Mouse (Mus musculus) E14TG2a.4 (cell line): ENCODE measurements around the gene Ifitm5.

Experiments
- CTCF ChIP-seq: conservative IDR thresholded peaks from 2 replicates; pipeline ENCODE4 v1.5.1; 2014; ENCODE audit warnings: low read length
- NANOG ChIP-seq: IDR thresholded peaks from 2 replicates; pipeline ENCODE4 v1.6.1; 2014; ENCODE audit warnings: borderline replicate concordance, low read length, mixed read lengths
- POU5F1 ChIP-seq: IDR thresholded peaks from 2 replicates; pipeline ENCODE4 v1.6.1; 2014; ENCODE audit warnings: low read length, borderline replicate concordance

DNA sequence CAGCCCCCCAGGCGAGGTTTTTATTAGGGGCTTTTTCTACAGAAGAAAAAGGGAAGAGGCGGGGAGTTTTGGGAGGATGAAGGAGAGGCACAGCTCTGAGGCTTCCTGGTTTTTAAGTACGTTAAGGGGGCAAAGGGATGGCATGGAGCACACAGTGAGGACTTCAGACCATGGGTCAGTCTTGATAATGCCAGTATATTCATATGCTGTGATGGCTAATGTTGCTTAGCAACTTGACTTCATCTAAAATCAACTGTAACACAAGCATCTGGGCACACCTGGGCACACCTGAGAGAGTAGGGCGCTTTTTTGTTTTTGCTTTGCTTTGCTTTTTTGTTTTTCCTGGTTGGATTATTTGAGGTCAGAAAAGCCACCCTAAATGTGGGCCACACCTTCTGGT is 16.8 kb upstream of the Ifitm5 start, which contains the start of gene Ifitm1:
- no peak for TF ChIP-seq CTCF
- no peak for TF ChIP-seq POU5F1
- no peak for TF ChIP-seq NANOG
